Mouse (Mus musculus) forebrain, embryonic 16.5 days (tissue): ENCODE measurements around the gene Naa10. TPM values are rescaled to one million over a fixed set of nuclear protein-coding genes. Genes with fewer than 3 reads are reported as not detected.

ENCODE experiments used
- ATAC-seq: fragments of 200-750 bp; cut with Nextera tagmentation; 2 replicates; pipeline ENCODE4 v1.8.0; 2017; ENCODE audit warnings: mild to moderate bottlenecking, moderate library complexity
- H3K27ac ChIP-seq: fragments of 300-500 bp; sonication (generic); 2 replicates; pipeline ENCODE4 v1.5.1; 2014; ENCODE audit warnings: low read length, control low read depth
- H3K27me3 ChIP-seq: fragments of 300-500 bp; sonication (generic); replicated peaks from 2 replicates; pipeline ENCODE4 v1.6.1; 2014; ENCODE audit warnings: low read length; ENCODE audit not compliant: control insufficient read depth, insufficient read depth
- H3K36me3 ChIP-seq: fragments of 300-500 bp; sonication (generic); 2 replicates; pipeline ENCODE4 v1.6.1; 2014; ENCODE audit not compliant: control insufficient read depth, insufficient read depth
- H3K4me1 ChIP-seq: fragments of 300-500 bp; sonication (generic); replicated peaks from 2 replicates; pipeline ENCODE4 v1.6.1; 2014; ENCODE audit warnings: low read length; ENCODE audit not compliant: control insufficient read depth, insufficient read depth
- H3K4me2 ChIP-seq: fragments of 300-500 bp; sonication (generic); 2 replicates; pipeline ENCODE4 v1.6.1; 2014; ENCODE audit warnings: mild to moderate bottlenecking, low read length, control low read depth
- H3K4me3 ChIP-seq: fragments of 300-500 bp; sonication (generic); replicated peaks from 2 replicates; pipeline ENCODE4 v1.5.1; 2014; ENCODE audit warnings: mild to moderate bottlenecking, low read length, control low read depth
- H3K9ac ChIP-seq: fragments of 300-500 bp; sonication (generic); replicated peaks from 2 replicates; pipeline ENCODE4 v1.6.1; 2014; ENCODE audit warnings: low read depth, low read length, control low read depth
- H3K9me3 ChIP-seq: fragments of 300-500 bp; sonication (generic); 2 replicates; pipeline ENCODE4 v1.6.1; 2016; ENCODE audit warnings: low read length; ENCODE audit not compliant: control insufficient read depth
- WGBS: fragments of 180-500 bp; shearing (Covaris S2); extraction: QIAGEN DNeasy Blood & Tissue Kit; methylation state at CpG from one replicate; pipeline ENCODE4 v1.1.7; 2014; 5-methylcytosine and 5-hydroxymethylcytosine counted together
- polyA plus RNA-seq: library from polyadenylated mRNA; unstranded; fragments of >200 nt; fragmentation: Nextera tagmentation; extraction: Ambion mirVana; gene quantifications from 2 replicates; pipeline ENCODE4 v1.2.1, GENCODE M21; 2015

The Naa10 gene
- polyA plus RNA-seq, 1 experiment from 2014 or later = 101 TPM

GRCm38 (mm10) chrX:73895719-73896118 is 26.0 kb downstream of the Naa10 start, which contains the start of gene L1cam:
Gene L1cam (minus strand): TSS chrX:73896105.
- ATAC-seq = no peak
- Histone ChIP-seq H3K36me3 (no peaks in the 10 kb centered on the region), H3K4me3 (no peak within 1 kb of the TSS), H3K27me3 (no peaks in the 10 kb centered on the region), H3K4me2 (no peak within 1 kb of the TSS), H3K9ac (no peak within 1 kb of the TSS), H3K9me3 (no peaks in the 10 kb centered on the region), H3K27ac (no peak within 1 kb of the TSS), H3K4me1 (no peaks in the 10 kb centered on the region)
- WGBS = 27% methylated on average over 2 of the region's 2 CpGs

GRCm38 (mm10) chrX:73892833-73893232 is 28.9 kb downstream of the Naa10 start:
- Histone ChIP-seq H3K36me3 (no peaks in the 10 kb centered on the region), H3K9ac (no peak overlapping the region), H3K27ac (no peak overlapping the region), H3K9me3 (no peaks in the 10 kb centered on the region), H3K4me2 (no peak overlapping the region), H3K4me3 (no peak overlapping the region), H3K4me1 (no peaks in the 10 kb centered on the region), H3K27me3 (no peaks in the 10 kb centered on the region)
- ATAC-seq = no peak
- WGBS = 92% methylated on average over 14 of the region's 14 CpGs

- no peak for ATAC-seq
- no peaks in the 10 kb centered on the region for H3K4me1 ChIP-seq
- no peak within 1 kb of the TSS for H3K4me3 ChIP-seq
- H3K36me3 ChIP-seq = no peaks in the 10 kb centered on the region
- H3K9me3 ChIP-seq = no peaks in the 10 kb centered on the region
- no peaks in the 10 kb centered on the region for H3K27me3 ChIP-seq
- H3K27ac ChIP-seq = no peak within 1 kb of the TSS
- WGBS = 83% methylated on average over 6 of the region's 6 CpGs
- no peak within 1 kb of the TSS for H3K4me2 ChIP-seq
- no peak within 1 kb of the TSS for H3K9ac ChIP-seq
Measured at GRCm38 (mm10) chrX:73891551-73892152, 30.1 kb downstream of the Naa10 start, which contains the start of gene Avpr2. Gene Avpr2 (plus strand): TSS chrX:73892102.

GRCm38 (mm10) chrX:73881463-73881862 is 40.3 kb downstream of the Naa10 start:
- 26% methylated on average over 6 of the region's 6 CpGs for WGBS
- no peak overlapping the region for H3K4me3 ChIP-seq
- peak overlapping the region; percentile 61 for H3K4me2 ChIP-seq
- no peak overlapping the region for H3K27ac ChIP-seq
- H3K9ac ChIP-seq = peak overlapping the region; percentile 81
- H3K36me3 ChIP-seq = no peaks in the 10 kb centered on the region
- no peak for ATAC-seq
- H3K4me1 ChIP-seq = peaks cover 10% of the 10 kb centered on the region
- no peaks in the 10 kb centered on the region for H3K27me3 ChIP-seq
- no peaks in the 10 kb centered on the region for H3K9me3 ChIP-seq

GRCm38 (mm10) chrX:73881036-73881427 is 40.7 kb downstream of the Naa10 start:
- ATAC-seq = peak; percentile 47
- no peaks in the 10 kb centered on the region for H3K27me3 ChIP-seq
- H3K4me1 ChIP-seq = peaks cover 11% of the 10 kb centered on the region
- peak overlapping the region; percentile 61 for H3K4me2 ChIP-seq
- 20% methylated on average over 16 of the region's 16 CpGs for WGBS
- peak overlapping the region; percentile 81 for H3K9ac ChIP-seq
- no peaks in the 10 kb centered on the region for H3K36me3 ChIP-seq
- no peak overlapping the region for H3K27ac ChIP-seq
- H3K9me3 ChIP-seq = no peaks in the 10 kb centered on the region
- H3K4me3 ChIP-seq = peak overlapping the region; percentile 64

GRCm38 (mm10) chrX:73880194-73881035 is 41.3 kb downstream of the Naa10 start:
- ATAC-seq = peak; percentile 68
- H3K9me3 ChIP-seq = no peaks in the 10 kb centered on the region
- H3K9ac ChIP-seq = peak overlapping the region; percentile 81
- H3K4me2 ChIP-seq = peak overlapping the region; percentile 61
- H3K27me3 ChIP-seq = no peaks in the 10 kb centered on the region
- peaks cover 15% of the 10 kb centered on the region for H3K4me1 ChIP-seq
- H3K36me3 ChIP-seq = no peaks in the 10 kb centered on the region
- WGBS = 19% methylated on average over 36 of the region's 48 CpGs
- H3K4me3 ChIP-seq = peak overlapping the region; percentile 64
- peak overlapping the region; percentile 67 for H3K27ac ChIP-seq

- peak overlapping the region; percentile 35 for H3K4me2 ChIP-seq
- peaks cover 20% of the 10 kb centered on the region for H3K4me1 ChIP-seq
- no peaks in the 10 kb centered on the region for H3K27me3 ChIP-seq
- ATAC-seq = no peak
- no peak overlapping the region for H3K4me3 ChIP-seq
- H3K27ac ChIP-seq = no peak overlapping the region
- H3K9ac ChIP-seq = no peak overlapping the region
- WGBS = 86% methylated on average over 1 of the region's 1 CpGs
- no peaks in the 10 kb centered on the region for H3K9me3 ChIP-seq
- no peaks in the 10 kb centered on the region for H3K36me3 ChIP-seq
Measured at GRCm38 (mm10) chrX:73877014-73877413, 44.7 kb downstream of the Naa10 start.

GRCm38 (mm10) chrX:73875881-73876280 is 45.9 kb downstream of the Naa10 start:
- Histone ChIP-seq H3K27me3 (no peaks in the 10 kb centered on the region), H3K9ac (no peak overlapping the region), H3K36me3 (no peaks in the 10 kb centered on the region), H3K4me1 (peaks cover 23% of the 10 kb centered on the region), H3K9me3 (no peaks in the 10 kb centered on the region), H3K4me3 (no peak overlapping the region), H3K4me2 (peak overlapping the region; percentile 35), H3K27ac (no peak overlapping the region)
- no peak for ATAC-seq
- 58% methylated on average over 2 of the region's 2 CpGs for WGBS

- H3K9ac ChIP-seq = no peak overlapping the region
- no peak overlapping the region for H3K4me3 ChIP-seq
- H3K4me2 ChIP-seq = no peak overlapping the region
- ATAC-seq = 0 out of 2 replicates have a peak, but pooled peaks have one; percentile 26
- 50% methylated on average over 1 of the region's 1 CpGs for WGBS
- H3K4me1 ChIP-seq = peaks cover 30% of the 10 kb centered on the region
- no peaks in the 10 kb centered on the region for H3K9me3 ChIP-seq
- H3K36me3 ChIP-seq = no peaks in the 10 kb centered on the region
- no peak overlapping the region for H3K27ac ChIP-seq
- no peaks in the 10 kb centered on the region for H3K27me3 ChIP-seq
Measured at GRCm38 (mm10) chrX:73871956-73872355, 49.8 kb downstream of the Naa10 start.
